Mouse (Mus musculus) lung, postnatal 0 days (tissue): Measurements from ENCODE around the gene Ilf3. TPM values are rescaled to one million over a fixed set of nuclear protein-coding genes. Genes with fewer than 3 reads are reported as not detected.

ENCODE experiments used
- ATAC-seq: fragments of 200-750 bp; cut with Nextera tagmentation; 2 replicates; pipeline ENCODE4 v1.8.0; 2017; ENCODE audit warnings: moderate library complexity
- DNase-seq: peaks from one replicate; pipeline ENCODE4 v3.0.0-alpha.2; 2016; ENCODE audit warnings: low spot score
- H3K27ac ChIP-seq: fragments of 300-500 bp; sonication (generic); 2 replicates; pipeline ENCODE4 v1.5.1; 2014; ENCODE audit warnings: antibody characterized with exemption, mild to moderate bottlenecking, low read length, mixed read lengths
- H3K27me3 ChIP-seq: fragments of 300-500 bp; sonication (generic); replicated peaks from 2 replicates; pipeline ENCODE4 v1.6.1; 2014; ENCODE audit warnings: low read length, mixed read lengths; ENCODE audit not compliant: insufficient read depth
- H3K36me3 ChIP-seq: fragments of 300-500 bp; sonication (generic); 2 replicates; pipeline ENCODE4 v1.6.1; 2014; ENCODE audit warnings: low read length, mixed read lengths; ENCODE audit not compliant: insufficient read depth
- H3K4me1 ChIP-seq: fragments of 300-500 bp; sonication (generic); 2 replicates; pipeline ENCODE4 v1.6.1; 2014; ENCODE audit warnings: antibody characterized with exemption, low read depth, low read length, mixed read lengths; ENCODE audit not compliant: insufficient read depth
- H3K4me2 ChIP-seq: fragments of 300-500 bp; sonication (generic); replicated peaks from 2 replicates; pipeline ENCODE4 v1.6.1; 2014; ENCODE audit warnings: low read depth, mild to moderate bottlenecking, low read length, moderate library complexity, mixed read lengths
- H3K4me3 ChIP-seq: fragments of 300-500 bp; sonication (generic); 2 replicates; pipeline ENCODE4 v1.5.1; 2014; ENCODE audit warnings: low read depth, low read length
- H3K9ac ChIP-seq: fragments of 300-500 bp; sonication (generic); replicated peaks from 2 replicates; pipeline ENCODE4 v1.6.1; 2014; ENCODE audit warnings: low read depth, mild to moderate bottlenecking
- H3K9me3 ChIP-seq: fragments of 300-500 bp; sonication (generic); 2 replicates; pipeline ENCODE4 v1.6.1; 2016; ENCODE audit warnings: low read length, mixed read lengths
- CTCF ChIP-seq: IDR thresholded peaks from 2 replicates; pipeline ENCODE4 v1.5.1; 2016; ENCODE audit warnings: antibody characterized with exemption, mild to moderate bottlenecking
- EP300 ChIP-seq: IDR thresholded peaks from 2 replicates; pipeline ENCODE4 v1.6.1; 2016; ENCODE audit warnings: antibody characterized with exemption, mild to moderate bottlenecking, control low read depth
- WGBS: fragments of 180-500 bp; shearing (Covaris S2); extraction: QIAGEN DNeasy Blood & Tissue Kit; methylation state at CpG from one replicate; pipeline ENCODE4 v1.1.7; 2014; 5-methylcytosine and 5-hydroxymethylcytosine counted together
- polyA plus RNA-seq: library from polyadenylated mRNA; unstranded; fragments of >200 nt; fragmentation: Nextera tagmentation; extraction: Ambion mirVana; gene quantifications from 2 replicates; pipeline ENCODE4 v1.2.1, GENCODE M21; 2015

Ilf3 gene
- polyA plus RNA-seq, 1 experiment from 2014 or later: 53.4 TPM

GRCm38 (mm10) chr9:21380868-21381267 lies 13.2 kb downstream of the Ilf3 start:
- no peaks in the 10 kb centered on the region for H3K27me3 ChIP-seq
- no peaks in the 10 kb centered on the region for H3K36me3 ChIP-seq
- no peak for TF ChIP-seq EP300
- TF ChIP-seq CTCF: peak; percentile 6; the same call in 1 of the 2 replicates
- H3K9ac ChIP-seq: no peak overlapping the region
- H3K4me1 ChIP-seq: no peaks in the 10 kb centered on the region
- H3K27ac ChIP-seq: no peak overlapping the region
- no peaks in the 10 kb centered on the region for H3K9me3 ChIP-seq
- no peak overlapping the region for H3K4me2 ChIP-seq
- ATAC-seq (no peak), DNase-seq (no peak)
- H3K4me3 ChIP-seq: no peak overlapping the region

- DNase-seq: no peak
- Histone ChIP-seq H3K27ac (no peak overlapping the region), H3K4me1 (no peaks in the 10 kb centered on the region), H3K27me3 (no peaks in the 10 kb centered on the region), H3K9me3 (no peaks in the 10 kb centered on the region), H3K36me3 (no peaks in the 10 kb centered on the region), H3K4me3 (no peak overlapping the region), H3K9ac (no peak overlapping the region), H3K4me2 (no peak overlapping the region)
- no peak for TF ChIP-seq CTCF
- no peak for TF ChIP-seq EP300
- ATAC-seq: no peak
These were observed 16.3 kb downstream of the Ilf3 start for GRCm38 (mm10) chr9:21383966-21384365.

- Histone ChIP-seq H3K4me2 (no peak overlapping the region), H3K9ac (no peak overlapping the region), H3K9me3 (no peaks in the 10 kb centered on the region), H3K4me3 (no peak overlapping the region), H3K27me3 (no peaks in the 10 kb centered on the region), H3K4me1 (no peaks in the 10 kb centered on the region), H3K36me3 (peaks cover 21% of the 10 kb centered on the region; the same call in 1 of the 2 replicates), H3K27ac (no peak overlapping the region)
- DNase-seq: no peak
- no peak for ATAC-seq
- WGBS: 85% methylated on average over 10 of the region's 10 CpGs
- TF ChIP-seq EP300 (no peak), CTCF (no peak)
These were observed 25.0 kb downstream of the Ilf3 start for GRCm38 (mm10) chr9:21392646-21393175.

GRCm38 (mm10) chr9:21395692-21396091 lies 28.0 kb downstream of the Ilf3 start:
- no peaks in the 10 kb centered on the region for H3K27me3 ChIP-seq
- DNase-seq (no peak), ATAC-seq (no peak)
- no peaks in the 10 kb centered on the region for H3K9me3 ChIP-seq
- H3K27ac ChIP-seq: no peak overlapping the region
- peaks cover 29% of the 10 kb centered on the region; the same call in 1 of the 2 replicates for H3K36me3 ChIP-seq
- H3K4me2 ChIP-seq: no peak overlapping the region
- 87% methylated on average over 3 of the region's 3 CpGs for WGBS
- TF ChIP-seq EP300: no peak
- no peak for TF ChIP-seq CTCF
- no peaks in the 10 kb centered on the region for H3K4me1 ChIP-seq
- no peak overlapping the region for H3K4me3 ChIP-seq
- H3K9ac ChIP-seq: no peak overlapping the region

- WGBS: 91% methylated on average over 3 of the region's 3 CpGs
- no peak for TF ChIP-seq EP300
- no peak for TF ChIP-seq CTCF
- no peak for ATAC-seq
- no peak overlapping the region for H3K27ac ChIP-seq
- no peak for DNase-seq
- no peaks in the 10 kb centered on the region for H3K9me3 ChIP-seq
- H3K4me2 ChIP-seq: no peak overlapping the region
- no peak overlapping the region for H3K9ac ChIP-seq
- H3K36me3 ChIP-seq: peaks cover 29% of the 10 kb centered on the region; the same call in 1 of the 2 replicates
- no peak overlapping the region for H3K4me3 ChIP-seq
- no peaks in the 10 kb centered on the region for H3K4me1 ChIP-seq
- no peaks in the 10 kb centered on the region for H3K27me3 ChIP-seq
These were observed 29.5 kb downstream of the Ilf3 start for GRCm38 (mm10) chr9:21397170-21397569.

GRCm38 (mm10) chr9:21401042-21401441 lies 33.4 kb downstream of the Ilf3 start:
- Histone ChIP-seq H3K4me2 (no peak overlapping the region), H3K27me3 (no peaks in the 10 kb centered on the region), H3K36me3 (peaks cover 39% of the 10 kb centered on the region), H3K4me3 (no peak overlapping the region), H3K27ac (no peak overlapping the region), H3K4me1 (no peaks in the 10 kb centered on the region), H3K9ac (no peak overlapping the region), H3K9me3 (no peaks in the 10 kb centered on the region)
- no peak for TF ChIP-seq EP300
- TF ChIP-seq CTCF: no peak
- WGBS: 93% methylated on average over 9 of the region's 9 CpGs
- ATAC-seq: no peak
- no peak for DNase-seq

- Histone ChIP-seq H3K4me3 (no peak overlapping the region), H3K4me2 (no peak overlapping the region), H3K36me3 (peaks cover 34% of the 10 kb centered on the region), H3K27ac (no peak overlapping the region), H3K9ac (no peak overlapping the region), H3K27me3 (no peaks in the 10 kb centered on the region), H3K4me1 (no peaks in the 10 kb centered on the region), H3K9me3 (no peaks in the 10 kb centered on the region)
- ATAC-seq (no peak), DNase-seq (no peak)
- TF ChIP-seq EP300: no peak
- no peak for TF ChIP-seq CTCF
- WGBS: 76% methylated on average over 11 of the region's 11 CpGs
These were observed 35.1 kb downstream of the Ilf3 start for GRCm38 (mm10) chr9:21402764-21403253.
